Mouse (Mus musculus) T-helper 1 cell (primary cell): ENCODE measurements around the gene Cdk14.

Experiments used
- in situ Hi-C: fragments of 300-600 bp; cut with MboI, MseI; formaldehyde crosslinking; loops from one replicate; pipeline ENCODE4 v1.15.1; 2025; ENCODE audit warnings: high pct_unique_total_duplicates

The Cdk14 gene

DNA sequence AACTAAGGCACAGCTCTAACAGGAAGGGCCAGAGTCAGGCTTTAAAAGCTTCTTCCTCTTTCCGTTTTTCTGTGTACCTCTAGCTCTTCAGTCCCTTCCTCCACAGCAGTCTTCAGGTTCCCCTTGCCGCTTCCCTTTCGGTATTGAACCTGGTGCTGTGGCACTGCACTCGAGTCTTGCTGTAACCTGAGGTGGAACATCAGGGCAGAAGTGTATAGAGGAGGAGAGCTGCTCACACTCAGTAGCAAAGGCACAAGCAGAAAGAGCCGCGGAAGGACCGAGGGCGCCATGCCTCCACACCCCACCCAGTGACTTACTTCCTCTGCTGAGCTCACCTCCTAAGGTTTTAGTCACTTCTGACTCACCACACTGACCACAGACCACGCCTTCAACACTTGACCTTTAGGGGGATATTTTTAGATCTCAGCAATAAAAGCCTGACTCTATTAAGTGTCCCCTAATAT is at the start of gene Cdk14:
Cdk14 (minus strand) TSS at position 321 of the 464 bp plus-strand sequence.
- in situ Hi-C loops: no loop called here

DNA sequence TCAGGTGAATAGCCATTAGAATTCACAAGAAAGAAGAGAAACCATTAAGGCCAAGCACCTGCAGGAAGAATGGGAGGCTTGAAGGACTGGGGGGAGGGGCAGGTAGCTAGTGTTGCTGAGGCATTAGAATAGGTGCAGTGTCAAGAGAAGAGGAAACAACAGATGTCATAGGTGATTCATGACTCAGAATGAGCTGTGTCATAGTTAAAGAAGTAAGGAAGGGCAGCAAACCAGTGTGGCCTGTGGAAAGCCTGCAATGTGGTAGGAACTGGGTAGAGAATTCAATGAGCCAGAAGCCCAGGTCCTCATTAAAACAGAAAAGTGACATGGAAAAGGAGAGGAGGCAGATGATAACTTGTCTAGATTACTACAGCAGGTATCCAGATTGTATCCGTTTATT is 45.1 kb upstream of the Cdk14 start:
- in situ Hi-C loops: no loop called here

DNA sequence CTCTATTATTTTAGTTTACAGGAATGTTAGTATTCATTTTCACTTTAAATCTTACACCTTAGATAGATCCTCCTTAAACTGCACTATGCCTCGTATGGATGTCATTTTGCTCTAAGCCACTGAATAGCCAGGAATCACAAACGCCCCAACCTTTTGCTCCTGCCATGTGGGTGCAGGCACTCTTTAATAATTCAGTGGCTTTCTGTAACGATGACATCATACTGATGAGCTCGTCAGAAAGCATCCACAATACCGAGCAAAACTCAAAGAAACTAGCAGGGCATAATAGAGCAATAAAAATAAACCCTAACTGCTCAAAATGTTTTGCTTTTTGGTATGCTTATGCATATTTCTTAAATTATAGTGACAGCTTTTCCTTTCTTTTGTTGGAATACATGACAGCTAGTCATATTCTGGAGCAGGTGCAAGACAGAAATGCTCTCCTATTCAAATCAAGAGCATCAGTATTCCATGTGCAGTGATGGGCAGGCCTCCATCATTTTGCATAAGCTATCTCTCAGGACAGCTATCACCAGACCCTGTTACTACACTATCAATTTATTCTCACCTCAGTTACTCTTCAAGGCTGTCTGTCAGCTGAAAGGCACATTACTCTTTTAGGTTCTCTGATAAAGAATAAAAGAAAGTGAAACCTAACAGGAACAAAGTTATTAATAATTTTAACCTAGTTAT is 11.8 kb upstream of the Cdk14 start:
- in situ Hi-C loops: no loop called here

DNA sequence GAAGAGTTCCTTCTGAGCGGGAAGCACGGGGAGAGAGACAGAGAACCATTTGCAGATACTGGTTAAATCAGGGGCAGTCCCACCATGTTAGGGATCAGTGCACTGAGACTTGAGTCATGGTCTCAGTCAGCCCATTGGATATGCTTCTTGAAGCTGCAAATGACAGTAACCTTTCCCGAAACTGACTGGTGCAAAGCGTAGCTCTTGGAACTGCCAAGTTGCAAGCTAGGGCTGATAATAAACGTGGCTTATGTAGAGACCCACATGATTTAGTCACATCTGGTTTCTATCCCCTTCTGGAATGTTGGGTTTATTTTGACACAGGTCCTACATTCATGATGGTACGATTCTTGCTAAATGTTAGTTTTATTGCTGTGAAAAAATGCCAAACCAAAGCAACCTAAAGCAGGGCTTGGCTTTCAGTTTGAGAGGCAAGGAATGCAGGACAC is 3.6 kb upstream of the Cdk14 start:
- in situ Hi-C loops: no loop called here

DNA sequence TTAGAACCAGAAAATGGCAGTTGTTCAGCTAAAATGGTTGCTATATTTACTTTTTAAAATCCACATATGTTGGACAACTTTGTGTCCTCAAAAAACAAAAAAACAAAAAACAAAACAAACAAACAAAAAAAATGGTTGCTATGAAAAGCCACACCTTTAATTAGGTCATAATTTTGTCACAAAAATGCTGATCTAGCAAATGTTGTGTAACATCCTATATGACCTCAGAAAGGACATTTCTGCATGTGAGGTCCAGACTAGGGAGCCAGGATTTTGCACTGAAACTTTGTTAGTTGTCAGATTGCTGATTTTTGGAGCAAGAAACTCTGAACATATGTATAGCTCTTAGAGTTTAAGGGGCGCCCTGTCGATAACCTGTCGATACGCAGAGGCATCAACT is 3.0 kb upstream of the Cdk14 start:
- in situ Hi-C loops: no loop called here

DNA sequence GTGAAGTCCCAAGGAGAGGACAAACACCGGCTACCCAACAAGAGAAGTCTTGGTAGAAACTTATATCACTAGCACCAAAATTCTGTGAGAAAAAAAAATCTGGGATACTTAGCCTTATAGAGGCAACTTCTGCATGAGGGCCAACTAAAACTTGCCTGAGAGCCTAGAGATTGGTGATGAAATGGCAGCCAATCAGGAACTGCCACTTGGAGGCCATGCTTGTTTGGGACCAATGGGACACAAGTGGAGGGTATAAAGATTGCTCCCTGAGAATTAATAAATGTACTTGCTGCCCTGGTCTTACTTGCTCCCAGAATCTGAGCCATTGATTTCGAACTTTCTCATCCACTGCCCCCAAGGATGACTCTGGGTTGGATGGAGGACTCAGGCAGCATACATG is 1.3 kb upstream of the Cdk14 start:
- in situ Hi-C loops: no loop called here

DNA sequence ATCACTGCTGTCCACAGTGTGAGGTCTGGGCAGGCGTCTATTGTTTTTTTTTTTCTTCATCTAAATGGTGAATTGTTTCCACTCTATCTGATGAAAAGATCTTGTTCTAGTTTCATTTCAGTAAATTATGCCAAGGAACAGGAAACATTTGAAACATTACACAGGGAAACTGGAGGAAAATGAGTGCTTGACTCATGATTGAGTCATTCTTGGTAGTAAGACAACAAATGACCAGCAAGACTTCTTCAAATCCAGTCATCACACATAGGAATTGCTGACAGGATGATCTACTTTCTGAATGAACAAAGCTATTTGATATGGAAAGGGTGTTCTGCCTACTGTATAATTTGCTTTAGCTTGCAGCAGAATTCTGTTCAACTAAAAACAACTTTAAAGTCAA is 859 bp downstream of the Cdk14 start:
- in situ Hi-C loops: no loop called here

DNA sequence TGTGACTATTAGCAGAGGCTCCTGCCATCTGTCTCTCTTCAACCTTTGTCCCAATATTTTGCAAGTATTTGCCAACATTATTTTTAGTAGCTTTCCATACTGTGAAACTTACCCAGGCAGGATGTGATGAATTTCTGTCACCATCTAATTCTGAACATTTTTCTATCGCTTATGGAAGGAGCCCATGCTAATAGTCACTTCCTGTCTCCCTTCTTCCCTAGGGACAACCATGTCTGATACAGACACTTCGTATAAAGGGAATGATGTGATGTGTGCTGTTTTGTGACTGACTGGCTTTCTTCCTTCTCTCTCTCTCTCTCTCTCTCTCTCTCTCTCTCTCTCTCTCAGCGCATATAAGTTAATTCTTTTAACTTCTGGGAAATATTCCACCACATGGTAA is 5.3 kb downstream of the Cdk14 start:
- in situ Hi-C loops: no loop called here

DNA sequence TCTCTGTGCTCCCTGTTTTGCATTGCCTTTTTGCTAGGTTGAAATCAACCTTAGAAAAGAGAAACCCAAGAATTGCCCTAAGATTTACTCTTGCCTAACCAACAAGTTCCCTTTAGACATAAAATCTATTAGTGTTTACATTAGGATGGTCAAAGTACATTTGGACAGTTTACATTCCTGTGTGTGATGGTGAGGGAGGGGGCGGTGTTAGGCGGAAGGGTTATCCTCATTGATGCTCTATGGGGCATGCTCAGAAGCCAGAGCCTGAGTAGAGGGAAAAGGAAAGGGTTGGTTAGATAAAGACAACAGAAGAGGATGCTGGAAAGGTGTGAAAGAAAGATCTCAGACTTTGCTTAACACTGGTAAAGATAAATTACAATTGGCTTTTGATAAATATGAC is 8.2 kb downstream of the Cdk14 start:
- in situ Hi-C loops: no loop called here

DNA sequence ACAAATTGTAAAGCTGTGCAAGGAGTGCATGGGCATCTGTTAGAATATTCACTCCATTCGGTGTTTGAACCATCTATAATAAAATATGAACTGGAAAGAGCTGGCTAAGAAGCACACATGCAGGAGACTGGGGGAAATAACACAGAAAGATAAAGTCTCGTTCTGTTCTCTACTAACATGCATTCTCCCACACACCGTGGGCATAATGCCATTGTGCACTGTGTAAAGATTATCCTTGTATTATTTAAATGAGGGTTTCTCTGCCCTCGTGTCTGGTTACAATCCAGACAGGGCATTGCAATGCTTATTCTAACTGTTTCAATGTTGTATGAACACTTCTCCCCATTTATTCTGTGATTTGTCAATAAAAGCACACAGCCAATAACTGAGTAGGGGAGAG is 18.1 kb downstream of the Cdk14 start:
- in situ Hi-C loops: no loop called here

DNA sequence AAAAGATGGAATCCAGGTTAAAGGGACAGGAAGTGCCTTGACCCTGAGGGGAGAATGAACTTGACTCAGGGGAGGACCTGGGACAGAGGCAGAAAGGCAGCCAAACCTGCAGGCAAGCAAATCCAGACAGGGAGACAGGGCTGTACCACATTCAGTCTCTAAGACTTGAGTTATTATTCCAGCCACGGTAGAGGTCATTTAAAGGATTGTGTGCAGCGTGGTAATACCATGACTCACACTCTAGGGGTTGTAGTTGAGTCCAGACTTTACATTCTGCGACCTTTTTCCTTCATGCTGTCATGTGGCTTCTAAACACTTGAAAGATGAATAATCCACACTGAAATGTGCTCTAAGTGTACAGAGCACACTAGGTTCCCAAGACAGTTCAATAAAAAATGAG is 27.3 kb downstream of the Cdk14 start:
- in situ Hi-C loops: no loop called here

DNA sequence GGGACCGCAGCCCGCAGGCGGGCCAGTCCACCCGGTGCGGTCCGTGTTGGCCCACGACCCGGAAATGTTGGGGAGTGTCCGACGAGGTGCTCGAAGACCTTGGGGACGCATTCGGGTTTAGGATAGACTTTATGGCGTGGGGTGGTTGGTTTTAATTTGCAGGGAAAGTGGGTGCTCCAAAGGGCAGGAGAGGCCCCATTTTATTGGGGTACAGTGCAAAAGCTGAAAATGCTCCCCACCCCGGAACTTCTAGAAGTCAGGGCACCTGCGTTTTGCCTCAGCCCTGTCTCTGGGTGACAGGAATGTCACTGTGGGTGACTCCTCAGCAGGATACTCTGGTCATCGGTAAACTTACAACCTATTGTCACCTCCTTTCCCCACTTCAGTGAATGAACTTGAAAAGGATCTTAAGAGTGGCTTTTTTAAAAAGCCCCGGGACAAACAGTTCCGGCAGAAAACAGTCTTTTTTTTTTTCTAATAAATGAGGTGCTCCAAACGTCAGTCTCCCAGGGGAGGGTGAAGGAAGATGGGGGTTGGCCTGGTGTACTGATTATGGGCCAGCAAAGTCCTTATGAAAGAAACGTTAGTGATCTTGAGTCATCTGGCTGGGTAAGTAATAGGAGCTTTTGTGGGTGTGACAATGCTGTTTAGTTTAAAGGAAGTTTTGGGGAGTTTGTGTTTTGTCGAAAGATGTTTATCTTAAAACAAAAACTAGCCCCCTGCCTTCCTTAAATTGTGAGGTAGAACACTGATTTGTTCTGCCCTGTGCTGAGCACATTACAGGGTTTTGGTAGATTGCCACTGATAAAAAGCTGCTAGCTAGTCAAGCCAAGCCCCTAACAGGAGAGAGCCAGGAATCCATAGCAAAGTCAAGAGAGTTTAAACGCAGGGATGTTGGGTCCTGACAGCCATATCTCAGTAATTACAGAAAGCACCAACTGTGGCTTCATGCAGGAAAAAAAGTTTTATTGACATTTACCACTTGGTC is 39.1 kb downstream of the Cdk14 start:
- in situ Hi-C loops: no loop called here

DNA sequence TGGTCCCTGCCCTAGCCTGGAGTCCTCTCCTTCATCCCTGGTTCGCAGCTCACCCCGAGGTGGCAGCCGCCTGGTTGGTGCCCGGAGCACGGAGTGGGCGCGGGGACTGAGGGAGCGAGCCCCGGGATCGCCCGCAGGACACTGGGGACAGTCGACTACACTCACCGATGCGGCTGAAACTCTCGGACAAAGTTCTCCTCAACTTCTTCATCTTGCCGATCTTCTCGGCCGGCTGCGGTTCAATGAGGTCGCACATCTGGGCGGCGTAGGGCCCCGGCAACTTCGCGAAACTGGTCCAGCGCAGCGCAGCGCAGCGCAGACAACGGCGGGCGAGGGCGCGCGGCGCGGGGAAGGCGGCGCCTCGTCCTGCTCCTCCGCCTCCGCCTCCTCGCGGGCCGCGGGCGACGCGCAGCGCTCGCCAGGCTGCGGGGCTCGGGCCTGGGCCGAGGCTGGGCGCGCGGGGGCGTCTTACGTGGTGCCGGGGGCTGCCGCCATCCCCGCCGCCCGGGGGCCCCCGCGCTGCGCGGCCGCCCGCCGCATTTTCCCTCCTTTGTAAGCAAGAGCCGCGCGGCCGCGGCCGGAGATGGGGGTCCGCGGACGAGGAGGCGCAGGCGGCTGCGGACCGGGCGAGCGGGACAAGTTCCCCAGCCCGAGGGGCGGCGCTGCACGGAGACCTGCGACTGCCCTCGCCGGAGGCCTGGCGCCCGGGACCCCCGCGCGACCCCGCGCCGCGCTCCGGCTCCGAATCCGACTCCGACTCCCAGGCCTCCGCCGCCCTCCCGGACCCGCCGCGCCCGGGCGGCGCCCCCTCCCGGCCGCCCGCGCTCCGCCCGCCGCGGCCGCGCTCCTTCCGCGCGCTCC is 40.0 kb downstream of the Cdk14 start:
- in situ Hi-C loops: no loop called here

DNA sequence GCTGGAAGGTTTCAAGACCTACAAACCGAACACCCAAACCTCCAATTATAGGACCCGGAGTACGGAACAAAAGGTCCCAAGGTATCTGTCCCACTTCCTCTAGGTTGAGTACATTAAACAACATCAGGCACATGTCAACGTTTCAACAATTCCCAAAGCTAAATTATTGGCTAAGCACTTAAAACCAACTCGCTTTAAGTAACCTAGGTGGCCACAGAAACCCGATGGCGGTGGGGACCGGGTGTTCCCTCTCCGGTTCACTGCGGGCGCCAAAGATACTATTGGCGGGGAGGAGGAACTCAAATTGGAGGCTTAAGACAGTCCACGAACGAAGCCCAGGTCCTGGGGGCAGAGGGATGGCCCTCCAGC is 40.6 kb downstream of the Cdk14 start:
- in situ Hi-C loops: no loop called here

DNA sequence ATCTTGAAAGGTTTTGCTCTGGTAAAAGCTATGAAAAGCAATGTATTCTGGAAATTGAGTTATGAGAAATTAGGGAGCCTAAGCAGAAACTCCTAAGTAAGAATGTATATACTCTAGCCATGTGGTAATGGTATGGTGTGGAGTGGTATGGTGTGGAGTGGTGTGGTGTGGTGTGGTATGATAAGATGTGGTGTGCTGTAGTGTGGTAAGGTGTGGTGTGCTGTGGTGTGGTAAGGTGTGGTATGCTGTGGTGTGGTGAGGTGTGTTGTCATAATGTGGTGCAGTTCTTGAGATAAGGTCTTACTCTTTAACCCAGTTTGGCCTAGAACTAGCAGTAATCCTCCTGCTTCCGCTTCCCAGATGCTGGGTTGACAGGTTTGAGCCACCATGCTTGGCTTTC is 45.7 kb downstream of the Cdk14 start:
- in situ Hi-C loops: no loop called here

DNA sequence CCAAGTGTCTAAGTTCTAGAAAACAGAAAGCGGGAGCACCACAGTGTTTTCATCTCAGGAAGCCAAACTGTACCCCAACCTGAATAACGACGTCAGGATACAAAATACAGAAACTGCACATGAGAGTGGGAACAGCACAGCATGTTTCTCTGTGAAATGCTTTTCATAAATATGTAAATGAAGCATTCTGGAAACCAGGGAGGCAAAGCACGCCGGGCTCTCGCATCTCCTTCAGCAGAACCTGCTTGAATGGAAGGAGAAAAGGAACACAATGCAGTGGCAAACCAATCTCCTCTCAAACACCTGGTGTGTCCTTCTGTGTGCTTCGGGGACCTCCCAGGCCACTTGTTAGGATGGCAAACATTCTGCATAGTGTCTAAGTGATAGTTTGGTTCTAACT is 46.6 kb downstream of the Cdk14 start:
- in situ Hi-C loops: no loop called here

DNA sequence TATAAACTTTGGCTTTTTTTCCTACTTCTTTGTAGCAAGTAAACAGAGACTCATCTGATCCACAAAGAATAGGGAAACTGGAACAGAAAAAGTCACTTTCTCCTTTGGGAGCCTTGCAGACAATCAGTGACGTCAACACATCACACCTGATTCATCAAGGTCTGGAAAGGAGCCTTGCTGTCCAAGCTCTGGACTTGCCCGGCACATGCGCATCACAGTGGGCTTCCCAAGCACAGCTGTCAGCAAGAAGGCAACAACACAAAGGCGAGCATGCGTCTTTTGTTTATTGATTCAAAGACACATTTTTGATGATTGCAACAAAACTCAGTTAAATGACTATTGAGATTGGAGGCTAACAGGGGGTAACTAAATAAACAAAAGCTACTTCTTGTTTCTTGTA is 47.2 kb downstream of the Cdk14 start:
- in situ Hi-C loops: no loop called here

DNA sequence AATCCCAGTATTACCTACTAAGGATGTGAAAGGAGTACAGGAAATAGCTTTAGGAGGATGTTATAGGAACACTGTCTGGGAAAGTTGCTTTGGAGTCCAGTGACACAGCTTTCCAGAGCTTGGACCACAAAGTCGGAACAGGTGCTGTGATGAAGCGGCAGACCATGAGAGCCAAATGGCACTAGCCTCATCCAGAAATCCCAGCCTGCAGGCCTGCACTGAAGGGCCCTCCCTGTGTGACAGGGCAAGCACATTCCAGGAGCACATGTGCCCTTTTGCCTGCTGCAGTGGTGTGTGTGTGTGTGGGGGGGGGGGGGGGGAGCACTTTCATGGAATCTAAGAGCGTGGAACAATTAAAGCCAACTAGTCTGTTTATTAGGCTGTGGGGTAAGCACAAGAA is 47.8 kb downstream of the Cdk14 start:
- in situ Hi-C loops: no loop called here

DNA sequence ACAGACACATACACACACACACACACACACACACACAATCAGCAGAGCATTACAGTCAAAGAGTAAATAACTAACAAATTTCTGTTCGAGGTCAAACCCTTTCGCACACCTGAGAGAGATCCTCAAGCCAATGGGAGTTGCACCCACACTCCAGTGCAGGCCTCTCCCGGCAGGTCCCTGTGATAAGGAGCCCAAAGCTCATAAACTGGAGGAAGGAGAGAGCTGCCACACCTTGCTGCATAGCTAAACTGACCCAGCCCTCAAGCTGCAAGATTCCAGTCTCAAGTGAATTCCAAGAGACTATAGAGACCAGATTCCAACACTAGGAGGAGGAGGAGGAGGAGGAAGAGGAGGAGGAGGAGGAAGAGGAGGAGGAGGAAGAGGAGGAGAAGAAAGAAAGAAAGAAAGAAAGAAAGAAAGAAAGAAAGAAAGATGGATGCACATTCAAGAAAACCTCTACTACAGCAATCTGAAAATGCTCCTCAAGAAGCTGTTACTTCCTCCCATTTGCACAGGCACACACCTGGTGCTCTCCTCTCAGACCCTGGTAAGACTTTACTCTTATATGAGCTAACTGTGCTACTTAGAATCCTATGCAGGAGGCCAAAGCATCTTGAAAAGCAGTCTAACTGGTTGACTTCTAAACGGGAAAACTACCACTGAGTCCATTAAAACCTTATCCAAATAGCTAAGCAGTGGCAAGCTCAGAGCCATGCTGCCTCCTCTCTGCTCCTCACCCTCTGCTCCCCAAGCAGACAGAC is 49.6 kb downstream of the Cdk14 start:
- in situ Hi-C loops: no loop called here

DNA sequence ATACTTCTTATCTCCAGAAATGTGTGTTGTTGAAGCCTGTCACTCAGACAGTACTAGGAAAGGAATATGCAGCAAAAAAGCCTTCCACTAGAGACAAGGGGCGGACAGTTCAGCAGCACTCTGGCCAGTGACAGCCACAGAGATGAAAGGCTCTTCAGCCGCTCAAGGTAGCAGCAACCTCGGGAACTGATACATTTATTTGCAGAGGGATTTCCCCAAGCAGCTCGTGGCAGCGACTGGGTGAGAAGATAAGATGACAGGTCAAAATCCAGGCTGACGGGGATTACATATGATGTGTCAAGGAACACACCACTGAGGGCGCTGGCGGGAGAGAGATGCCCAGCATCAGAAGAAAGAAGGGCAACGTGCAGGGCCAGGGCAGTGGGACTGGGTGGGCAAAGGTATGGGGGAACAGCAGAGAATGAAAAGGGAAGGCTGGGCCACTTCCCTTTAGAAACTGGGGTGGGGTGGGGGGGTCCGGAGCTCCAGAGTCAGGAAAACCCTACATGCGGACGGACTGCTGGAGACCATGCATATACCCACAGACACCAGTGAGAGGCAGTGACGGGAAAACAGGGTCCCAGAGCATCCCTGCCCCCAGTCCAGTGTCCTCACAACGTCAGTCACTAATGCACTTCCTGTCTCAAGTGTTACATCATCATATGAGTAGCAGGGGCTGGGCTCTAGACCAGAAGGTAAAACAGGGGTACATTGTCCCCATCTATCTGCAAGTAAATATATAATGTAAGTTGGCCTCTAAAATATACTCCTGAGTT is 51.5 kb downstream of the Cdk14 start:
- in situ Hi-C loops: no loop called here
